Mouse (Mus musculus) lung, postnatal 4 days (tissue): ENCODE measurements around the gene Tfrc.

Experiments used
- DNase-seq, 2 experiments: peaks; one replicate each; pipeline ENCODE4 v3.0.0; 2021

Gene Tfrc

GRCm38 (mm10) chr16:32608712-32609400 is at the start of gene Tfrc:
Gene Tfrc, plus strand, starts transcription at chr16:32608920.
- DNase-seq = peak; percentile 95 to 97

- no peak for DNase-seq
Measured at GRCm38 (mm10) chr16:32559493-32559892, 49.2 kb upstream of the Tfrc start.

DNA sequence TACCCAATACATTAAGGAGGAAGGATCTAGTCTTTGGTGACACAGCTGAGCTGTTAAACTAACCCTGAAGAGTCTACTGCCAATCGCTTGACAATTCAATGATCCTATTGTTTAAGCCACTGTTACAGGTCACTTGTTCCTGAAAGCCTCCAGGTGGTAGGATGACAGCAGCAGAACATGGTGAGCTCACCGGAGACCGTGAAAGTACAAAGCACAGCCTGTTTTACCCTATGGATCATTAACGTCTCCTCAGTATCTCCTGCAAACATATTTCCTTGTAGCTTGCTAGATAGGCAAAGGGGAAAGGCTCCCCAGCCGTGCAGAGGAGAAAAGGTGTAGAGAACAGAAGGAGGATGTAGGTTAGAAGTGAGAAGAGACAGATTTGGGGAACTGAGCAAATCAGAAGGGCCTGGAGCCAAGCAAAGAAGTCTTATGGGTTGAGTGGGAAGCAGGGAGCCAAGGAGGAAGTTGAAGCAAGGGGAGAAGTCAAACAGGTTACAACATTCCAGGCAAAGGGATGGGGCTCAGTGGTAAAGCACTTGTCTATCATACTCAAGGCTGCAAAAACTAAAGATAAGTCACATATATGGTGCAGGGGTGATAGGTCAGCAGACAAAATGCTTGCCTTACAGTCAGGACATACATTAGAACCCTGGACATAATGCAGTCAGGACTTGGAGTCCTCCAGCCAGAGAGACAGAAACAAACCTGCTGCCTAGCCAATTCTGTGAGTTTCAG is 45.5 kb upstream of the Tfrc start:
- no peak for DNase-seq

DNA sequence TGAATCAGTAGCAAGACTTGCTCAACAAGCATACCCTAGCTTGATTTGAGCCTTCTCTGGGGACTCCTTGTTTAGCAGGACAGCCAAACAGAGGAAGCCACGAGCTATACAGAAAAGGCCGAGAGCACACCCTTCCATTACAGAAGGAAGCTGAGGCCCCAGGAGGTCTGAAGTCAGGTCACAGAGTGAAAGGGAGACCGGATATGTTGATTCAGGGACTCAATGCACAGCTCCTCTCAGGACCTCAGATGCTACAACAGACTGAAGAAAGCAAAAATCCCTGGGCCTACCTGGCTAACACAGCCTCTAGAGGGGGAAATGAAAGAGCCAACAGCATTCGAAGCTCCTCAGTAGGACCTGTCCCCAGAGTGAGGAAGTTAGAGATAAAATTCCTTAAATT is 41.4 kb upstream of the Tfrc start:
- DNase-seq = no peak

GRCm38 (mm10) chr16:32568401-32568800 is 40.3 kb upstream of the Tfrc start:
- no peak for DNase-seq

DNA sequence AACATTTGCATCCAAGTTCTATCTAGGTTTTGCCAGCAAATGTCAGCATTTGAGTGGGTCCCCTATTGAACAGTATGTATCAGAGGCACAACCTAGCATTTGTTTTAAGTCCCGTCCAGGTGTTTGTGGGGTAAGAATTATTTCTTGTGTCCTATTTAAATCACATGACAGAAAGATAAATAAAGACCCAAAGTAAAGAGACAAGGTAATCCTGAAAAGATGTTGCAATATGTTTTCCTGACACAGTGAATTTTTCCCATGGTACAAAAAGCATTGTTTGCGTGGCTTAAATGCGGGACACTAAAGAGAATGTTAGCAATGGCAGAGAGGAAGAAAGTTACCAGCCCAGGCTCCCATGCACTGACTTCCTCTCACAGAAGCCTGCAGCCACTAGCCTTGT is 38.7 kb upstream of the Tfrc start:
- no peak for DNase-seq

- no peak for DNase-seq
Measured at GRCm38 (mm10) chr16:32572528-32572927, 36.2 kb upstream of the Tfrc start.

GRCm38 (mm10) chr16:32586482-32586881 is 22.2 kb upstream of the Tfrc start:
- no peak for DNase-seq

- no peak for DNase-seq
Measured at GRCm38 (mm10) chr16:32588568-32588967, 20.2 kb upstream of the Tfrc start.

GRCm38 (mm10) chr16:32591521-32591920 is 17.2 kb upstream of the Tfrc start:
- DNase-seq = no peak

GRCm38 (mm10) chr16:32593283-32593805 is 15.4 kb upstream of the Tfrc start:
- DNase-seq = no peak

- DNase-seq = no peak
Measured at GRCm38 (mm10) chr16:32593916-32594315, 14.8 kb upstream of the Tfrc start.

DNA sequence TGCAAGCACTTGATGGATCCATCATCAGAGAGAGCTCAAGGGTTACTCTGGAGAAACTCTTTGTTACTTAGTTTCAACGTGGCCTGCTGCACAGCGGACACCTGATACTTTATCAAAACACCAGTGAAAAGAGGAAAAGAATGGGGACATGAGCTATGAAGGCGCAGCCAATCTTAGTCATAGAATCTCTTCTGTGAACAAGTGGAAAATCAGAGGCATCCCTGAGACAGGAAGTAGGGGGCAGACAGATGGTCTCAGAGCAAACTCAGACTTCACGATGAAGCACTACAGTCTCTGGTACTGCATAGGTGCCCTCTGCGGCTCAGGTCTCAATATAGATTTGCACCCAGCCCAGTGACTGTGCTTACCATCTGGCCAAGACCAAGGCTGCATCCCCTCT is 14.0 kb upstream of the Tfrc start:
- no peak for DNase-seq

- no peak for DNase-seq
Measured at GRCm38 (mm10) chr16:32595142-32595855, 13.4 kb upstream of the Tfrc start.

- no peak for DNase-seq
Measured at GRCm38 (mm10) chr16:32597909-32598381, 10.8 kb upstream of the Tfrc start.

DNA sequence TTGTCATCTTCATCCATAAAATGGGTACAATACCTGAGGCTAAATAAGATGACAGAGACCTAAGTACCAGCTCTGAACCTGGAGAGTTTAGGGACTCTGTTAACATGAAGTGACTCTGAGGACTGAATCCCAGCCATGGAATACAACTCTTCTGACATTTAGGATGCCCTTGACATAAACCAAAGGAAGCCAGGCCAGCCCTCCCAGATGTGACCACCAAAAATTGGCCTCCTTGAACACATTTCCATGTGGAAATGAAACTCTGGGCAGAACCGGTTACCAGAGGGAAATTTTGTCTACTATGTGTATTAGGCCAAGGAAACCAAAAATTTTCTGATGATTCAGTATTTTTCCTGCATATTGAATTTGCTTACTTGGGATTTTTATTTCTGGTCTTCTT is 9.6 kb upstream of the Tfrc start:
- no peak for DNase-seq

DNA sequence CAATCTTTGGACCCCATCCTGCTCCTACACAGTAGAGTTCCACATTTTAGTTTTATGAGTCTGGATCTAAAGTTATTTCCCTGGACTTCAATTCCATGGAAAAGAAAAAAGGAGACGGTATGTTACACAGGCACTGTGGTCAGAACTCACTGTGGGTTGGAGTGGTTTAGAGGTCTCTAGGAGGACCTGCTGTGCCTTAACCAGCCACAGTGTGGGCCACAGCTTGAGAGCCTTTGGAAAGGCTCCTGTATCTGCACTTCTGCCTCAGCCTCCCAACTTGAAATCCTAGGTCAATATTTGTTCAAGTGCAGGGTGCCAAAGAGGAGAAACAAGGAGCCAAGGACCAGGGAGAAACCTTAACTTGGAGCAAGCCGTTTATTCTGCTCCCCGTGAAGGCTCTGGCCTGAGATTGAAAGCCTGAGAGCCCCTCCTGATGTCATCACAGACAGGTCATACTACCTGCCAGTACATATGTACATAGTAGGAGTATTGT is 6.5 kb upstream of the Tfrc start:
- no peak for DNase-seq

- no peak for DNase-seq
Measured at GRCm38 (mm10) chr16:32607562-32608343, 967 bp upstream of the Tfrc start.

GRCm38 (mm10) chr16:32608344-32608711 is 392 bp upstream of the Tfrc start:
- no peak for DNase-seq

DNA sequence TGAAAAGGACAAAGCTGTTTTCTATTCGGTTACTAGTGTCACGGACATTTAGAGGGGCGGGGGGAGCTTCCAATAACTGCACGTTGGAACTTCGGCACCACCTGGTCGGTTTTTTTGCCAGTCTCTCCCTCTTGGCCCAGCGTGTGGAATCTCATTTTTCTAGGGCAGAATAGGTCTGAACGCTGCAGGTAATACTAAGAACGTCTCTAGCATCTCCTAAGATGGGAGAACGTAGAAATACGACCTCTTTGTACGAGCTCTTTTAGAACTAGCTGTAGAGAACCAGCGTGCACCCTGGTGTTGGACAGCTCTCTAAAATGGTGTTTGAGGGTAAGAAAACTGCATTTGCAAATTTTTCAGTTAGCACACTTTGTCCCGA is 670 bp downstream of the Tfrc start:
- no peak for DNase-seq

- no peak for DNase-seq
Measured at GRCm38 (mm10) chr16:32610460-32611255, 1.9 kb downstream of the Tfrc start.

GRCm38 (mm10) chr16:32612052-32612451 is 3.3 kb downstream of the Tfrc start:
- DNase-seq = no peak
